Mouse (Mus musculus) frontal cortex, postnatal 14 days (tissue): Measurements from ENCODE around the gene Psmd13.

Source experiments
- DNase-seq, 2 experiments: peaks; one replicate each; pipeline ENCODE4 v3.0.0; 2022; ENCODE audit warnings: low spot score in 2 of 2

The Psmd13 gene

DNA sequence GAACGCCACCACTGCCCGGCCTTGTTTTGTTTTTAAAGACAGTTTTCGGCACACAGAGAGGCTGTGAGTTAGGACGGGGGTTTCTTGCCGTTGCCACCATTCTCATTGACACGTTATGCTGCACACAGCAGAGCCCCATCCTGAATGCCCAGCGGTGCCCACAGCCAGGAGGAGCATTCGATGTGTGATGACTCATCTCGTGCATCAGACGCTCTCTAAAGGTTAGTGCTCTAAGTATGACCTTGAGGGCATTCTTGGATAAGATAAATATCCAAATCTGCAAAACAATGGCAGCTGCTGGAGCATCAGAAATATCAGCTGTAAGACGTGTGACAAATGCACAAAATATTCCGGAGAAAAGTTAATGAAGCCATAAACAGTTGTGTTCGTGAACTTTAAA is 25.4 kb downstream of the Psmd13 start:
- no peak for DNase-seq

- DNase-seq, result no peak
Observed at GRCm38 (mm10) chr7:140907697-140908096, 25.9 kb downstream of the Psmd13 start.

GRCm38 (mm10) chr7:140908181-140908580 is 26.4 kb downstream of the Psmd13 start:
- no peak for DNase-seq

DNA sequence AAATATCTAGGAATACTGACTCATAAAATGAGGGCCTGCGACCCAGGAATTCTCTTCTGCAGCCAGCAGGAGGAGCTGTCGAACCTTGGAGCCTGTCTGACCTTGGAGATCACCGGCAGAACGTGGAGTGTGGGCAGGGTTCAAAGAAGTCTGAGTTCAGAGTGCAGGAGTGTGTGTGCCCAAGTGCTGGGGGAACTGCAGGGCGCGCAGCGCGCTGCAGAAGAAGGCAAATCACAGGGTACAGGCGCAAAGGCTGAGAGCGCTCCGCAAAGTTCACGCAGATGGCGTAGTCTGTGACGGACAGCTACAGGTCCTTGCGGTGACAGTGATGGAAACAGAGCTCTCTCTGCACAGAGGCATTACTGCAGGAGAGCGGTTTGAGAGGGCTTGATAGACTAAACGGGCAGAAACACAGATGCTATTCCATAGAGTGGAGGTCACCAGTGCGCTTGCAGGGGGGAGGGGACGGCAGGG is 26.9 kb downstream of the Psmd13 start:
- peak; percentile 27 to 64 for DNase-seq

DNA sequence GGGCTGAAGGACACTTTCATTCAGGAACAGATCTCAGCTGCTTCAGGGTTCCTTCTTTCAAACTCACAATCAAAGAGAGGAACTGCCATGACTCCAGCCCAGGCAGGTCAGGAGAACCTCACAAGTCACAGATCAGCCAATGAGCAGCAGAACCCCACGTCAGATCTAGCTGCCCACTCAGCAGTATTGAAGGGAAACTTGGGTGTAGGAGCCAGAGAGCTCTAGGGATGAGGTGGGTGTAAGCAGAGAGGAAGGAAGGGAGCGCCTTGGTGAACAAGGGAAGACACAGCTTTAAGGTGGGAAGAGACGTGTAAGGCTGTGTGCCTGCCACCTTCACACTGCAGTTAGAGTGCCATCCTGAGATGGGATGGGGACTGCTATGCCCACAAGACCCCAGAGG is 30.5 kb downstream of the Psmd13 start:
- no peak for DNase-seq

GRCm38 (mm10) chr7:140912846-140913482 is 31.2 kb downstream of the Psmd13 start:
- no peak for DNase-seq

- no peak for DNase-seq
Observed at GRCm38 (mm10) chr7:140914031-140914690, 32.4 kb downstream of the Psmd13 start.

GRCm38 (mm10) chr7:140919911-140920310 is 38.1 kb downstream of the Psmd13 start:
- no peak for DNase-seq

GRCm38 (mm10) chr7:140920418-140921029 is 38.8 kb downstream of the Psmd13 start, which contains the start of gene Nlrp6:
Gene Nlrp6 (plus strand): TSS chr7:140920902.
- no peak for DNase-seq

DNA sequence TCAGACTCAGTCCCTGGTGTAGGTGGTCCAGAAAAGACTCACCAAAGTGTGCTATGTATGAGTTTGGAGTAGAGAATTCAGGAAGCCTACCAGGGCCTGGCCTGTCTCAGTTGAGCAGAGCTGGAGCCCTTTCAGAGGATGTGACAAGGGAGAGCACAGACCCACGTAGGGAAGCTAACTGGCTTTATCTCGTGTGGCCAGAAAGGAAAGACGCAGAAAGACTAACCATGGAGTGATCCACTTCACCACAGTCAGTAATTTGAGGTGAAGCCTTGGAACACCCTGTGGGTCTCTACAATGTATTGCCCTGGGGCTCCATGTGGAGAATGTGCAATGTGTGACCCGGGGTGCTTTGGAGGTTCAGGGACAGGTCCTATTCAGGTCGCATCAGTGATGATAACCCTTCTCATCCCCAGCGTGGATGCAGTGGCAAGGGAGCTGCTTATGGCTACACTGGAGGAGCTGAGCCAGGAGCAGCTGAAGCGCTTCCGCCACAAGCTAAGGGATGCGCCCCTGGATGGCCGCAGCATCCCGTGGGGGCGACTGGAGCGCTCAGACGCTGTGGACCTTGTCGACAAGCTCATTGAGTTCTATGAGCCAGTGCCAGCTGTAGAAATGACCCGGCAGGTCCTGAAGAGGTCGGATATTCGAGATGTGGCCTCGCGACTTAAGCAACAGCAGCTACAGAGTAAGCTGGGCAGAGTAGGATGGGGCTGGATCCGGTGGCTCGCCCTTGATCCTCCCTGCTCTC is 39.6 kb downstream of the Psmd13 start:
- DNase-seq, result no peak

GRCm38 (mm10) chr7:140922398-140923069 is 40.8 kb downstream of the Psmd13 start:
- no peak for DNase-seq

- DNase-seq, result no peak
Observed at GRCm38 (mm10) chr7:140923070-140923775, 41.5 kb downstream of the Psmd13 start.

DNA sequence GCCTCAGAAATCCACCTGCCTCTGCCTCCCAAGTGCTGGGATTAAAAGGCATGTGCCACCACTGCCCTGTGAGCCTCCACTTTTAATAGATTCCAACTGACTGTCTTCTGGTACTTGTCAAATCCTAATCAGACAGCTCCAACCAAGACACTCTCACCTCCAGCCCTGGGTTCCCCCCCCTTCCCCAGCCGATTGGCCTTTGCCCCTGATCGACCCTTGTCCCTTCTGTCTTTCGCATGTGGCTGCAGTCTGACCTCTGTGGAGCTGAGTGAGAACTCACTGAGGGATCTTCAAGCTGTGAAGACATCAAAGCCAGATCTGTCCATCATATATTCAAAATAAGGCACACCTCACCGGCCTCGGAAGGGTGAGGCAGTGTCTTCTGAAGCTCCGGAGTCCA is 45.4 kb downstream of the Psmd13 start:
- no peak for DNase-seq

- DNase-seq, result no peak
Observed at GRCm38 (mm10) chr7:140938436-140938835, 56.7 kb downstream of the Psmd13 start.

DNA sequence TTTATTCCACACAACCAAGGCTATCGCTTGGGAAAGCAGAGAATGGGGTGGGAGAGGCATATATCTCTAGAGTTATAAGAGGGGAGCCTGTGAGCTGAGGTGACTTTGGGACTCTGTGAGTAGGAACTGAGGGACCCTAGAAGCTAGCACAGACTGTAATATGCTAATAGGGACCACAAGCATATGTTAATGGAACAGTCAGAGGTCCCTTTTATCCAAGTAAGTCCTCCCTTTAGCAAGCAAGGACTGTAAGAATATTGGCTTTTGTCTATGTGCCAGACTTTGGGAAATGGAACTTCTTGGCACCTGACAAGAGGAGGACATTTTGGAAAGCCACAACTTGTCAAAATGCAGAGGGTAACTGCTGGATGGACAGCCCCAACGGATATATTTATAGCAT is 57.1 kb downstream of the Psmd13 start:
- DNase-seq, result no peak

DNA sequence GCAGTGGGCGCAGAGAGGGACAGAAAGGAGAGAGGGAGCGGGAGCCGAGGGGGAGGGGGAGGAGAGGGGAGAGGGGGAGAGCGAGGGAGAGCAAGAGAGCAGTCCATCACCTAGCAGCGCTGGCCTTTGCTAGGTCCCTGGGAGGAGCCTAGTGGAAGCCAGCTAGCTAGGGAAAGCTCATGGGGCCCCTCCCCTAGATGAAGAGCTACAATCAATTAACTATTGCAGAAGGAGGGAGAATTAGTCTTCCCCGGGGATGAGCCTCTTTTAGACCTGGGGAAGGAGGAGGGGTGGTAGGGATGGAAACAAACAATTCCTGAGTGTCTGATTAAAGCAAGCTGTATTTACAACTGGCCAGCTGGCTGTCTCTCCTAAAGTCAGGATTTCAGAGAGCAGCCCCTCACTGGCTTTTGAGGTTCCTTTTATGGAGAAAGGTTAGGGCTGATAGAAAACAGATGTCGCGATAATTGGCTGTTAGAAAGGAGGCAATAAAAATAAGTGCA is 58.0 kb downstream of the Psmd13 start:
- no peak for DNase-seq

- peak in 1 of 2 experiments; percentile 37 for DNase-seq
Observed at GRCm38 (mm10) chr7:140941222-140942051, 59.7 kb downstream of the Psmd13 start, which contains the start of gene Pgghg. Gene Pgghg (plus strand): TSS chr7:140941391.

GRCm38 (mm10) chr7:140942341-140942740 is 60.6 kb downstream of the Psmd13 start:
- DNase-seq, result no peak

DNA sequence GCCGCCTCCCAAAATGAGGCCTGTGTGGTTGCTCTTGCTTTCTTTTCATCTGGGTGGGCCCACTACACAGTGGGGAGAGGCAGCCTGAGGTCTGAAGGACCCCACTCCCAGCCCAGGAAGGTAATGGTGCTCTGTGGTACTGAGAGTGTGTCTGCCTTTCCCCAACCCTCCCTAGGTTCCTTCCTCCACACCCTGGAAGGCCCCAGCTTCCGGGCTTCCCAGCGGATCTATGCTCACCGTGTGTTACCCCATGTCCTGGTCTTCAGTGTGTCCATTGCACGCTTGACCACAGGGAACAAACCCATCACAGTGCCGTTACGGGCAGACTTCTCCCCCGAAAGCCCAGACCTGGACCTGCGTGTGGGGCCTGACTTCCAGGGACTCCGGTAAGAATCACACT is 61.0 kb downstream of the Psmd13 start:
- no peak for DNase-seq

GRCm38 (mm10) chr7:140943356-140943755 is 61.6 kb downstream of the Psmd13 start:
- no peak for DNase-seq
